Mouse (Mus musculus) erythroblast, embryonic 14.5 days (primary cell): ENCODE measurements at regions not wholly inside any gene's neighbourhood (a gene's known extent, or its start where the extent isn't known, plus 50 kb on each side); places are given as distances from the start of the nearest gene placed in this dataset.

Experiments used
- GATA1 ChIP-seq: IDR thresholded peaks from 2 replicates; pipeline ENCODE4 v1.6.1; 2012; ENCODE audit warnings: low read length, inconsistent platforms, mixed read lengths
- TAL1 ChIP-seq: IDR thresholded peaks from 3 replicates; pipeline ENCODE4 v1.6.1; 2012; ENCODE audit warnings: low read length, inconsistent platforms, mixed read lengths

DNA sequence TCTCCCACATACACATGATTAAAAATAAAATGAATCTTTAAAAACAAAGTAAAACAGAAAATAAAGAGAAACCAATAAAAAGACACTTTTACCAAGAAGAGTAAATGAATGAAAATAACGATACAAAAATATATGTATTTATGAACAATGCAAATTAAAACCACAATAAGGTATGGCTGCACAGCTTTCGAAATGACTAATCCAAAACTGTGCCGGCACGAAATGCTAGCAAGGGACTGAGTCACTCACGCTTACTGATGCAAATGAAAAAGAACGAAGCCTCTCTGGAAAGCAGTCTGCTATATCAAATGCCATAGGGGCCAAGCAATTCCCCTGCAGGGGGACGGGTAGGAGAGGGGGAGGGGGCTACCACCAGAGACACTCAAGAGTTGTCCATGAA lies 704.0 kb downstream of the 4930447A16Rik start:
- no peak for TF ChIP-seq GATA1
- no peak for TF ChIP-seq TAL1
